Mouse (Mus musculus) gastrocnemius, postnatal 14 days (tissue): ENCODE results near the gene Dst. TPM values are rescaled to one million over a fixed set of nuclear protein-coding genes. Genes with fewer than 3 reads are reported as not detected.

Experiments
- DNase-seq: peaks from one replicate; pipeline ENCODE4 v3.0.0; 2021; ENCODE audit warnings: mixed read lengths
- intact Hi-C: fragments of 180-260 bp; cut with DNase I; formaldehyde crosslinking; loops from one replicate; pipeline ENCODE4 v1.15.1; 2025; ENCODE audit warnings: low total_unique reads
- total RNA-seq, 2 experiments: library from RNA; stranded (reverse); gene quantifications; 2 replicates each; pipeline ENCODE4 v1.2.3; 2021

Dst gene
- total RNA-seq, 2 experiments from 2014 or later: 121 to 150 TPM

DNA sequence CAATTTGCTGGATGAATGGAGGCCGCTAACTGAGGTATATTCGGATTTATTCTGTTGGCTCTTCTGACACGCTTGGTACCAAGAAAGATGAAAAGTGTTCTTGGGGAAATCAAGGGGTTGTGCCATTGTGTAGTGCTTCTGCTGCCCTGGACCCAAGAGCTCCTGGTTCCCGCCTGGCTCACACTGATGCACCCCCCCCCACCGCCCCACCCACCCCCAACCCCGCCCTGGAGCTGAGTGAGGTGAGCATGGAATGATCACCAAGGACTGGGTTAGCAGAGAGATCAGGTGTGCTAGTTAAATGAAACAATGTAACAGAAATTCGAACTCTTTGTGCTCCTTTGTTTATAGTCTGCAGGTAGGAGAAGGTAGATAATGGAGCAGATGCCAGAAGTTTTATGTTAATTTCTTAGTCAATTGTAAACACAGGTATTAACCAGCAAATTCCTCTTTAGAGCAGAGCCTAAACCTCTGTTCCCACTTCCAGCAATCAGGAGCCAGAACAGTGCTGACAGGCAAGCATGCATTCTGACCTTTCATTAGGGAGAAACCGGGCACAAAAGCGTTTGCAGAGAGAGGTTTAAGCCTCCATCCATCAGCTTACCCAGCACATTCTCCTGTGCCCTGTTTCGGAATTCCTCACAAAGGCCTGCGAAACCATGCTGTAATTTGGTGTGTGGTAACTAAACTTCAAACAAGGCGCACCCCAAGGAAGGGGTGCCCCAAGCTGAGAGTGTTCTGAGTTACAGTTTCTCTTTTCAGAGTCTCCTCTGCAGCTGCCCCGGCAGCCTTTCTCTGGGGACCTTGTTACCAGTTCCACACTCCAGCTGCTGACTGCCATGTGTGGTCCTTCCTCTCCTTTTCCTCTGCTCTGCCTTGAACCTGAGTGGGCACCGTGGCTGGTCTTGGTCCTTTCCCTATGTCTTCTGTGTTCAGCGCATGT is 166.5 kb downstream of the Dst start:
- DNase-seq: no peak
- intact Hi-C loops: no loop called here

DNA sequence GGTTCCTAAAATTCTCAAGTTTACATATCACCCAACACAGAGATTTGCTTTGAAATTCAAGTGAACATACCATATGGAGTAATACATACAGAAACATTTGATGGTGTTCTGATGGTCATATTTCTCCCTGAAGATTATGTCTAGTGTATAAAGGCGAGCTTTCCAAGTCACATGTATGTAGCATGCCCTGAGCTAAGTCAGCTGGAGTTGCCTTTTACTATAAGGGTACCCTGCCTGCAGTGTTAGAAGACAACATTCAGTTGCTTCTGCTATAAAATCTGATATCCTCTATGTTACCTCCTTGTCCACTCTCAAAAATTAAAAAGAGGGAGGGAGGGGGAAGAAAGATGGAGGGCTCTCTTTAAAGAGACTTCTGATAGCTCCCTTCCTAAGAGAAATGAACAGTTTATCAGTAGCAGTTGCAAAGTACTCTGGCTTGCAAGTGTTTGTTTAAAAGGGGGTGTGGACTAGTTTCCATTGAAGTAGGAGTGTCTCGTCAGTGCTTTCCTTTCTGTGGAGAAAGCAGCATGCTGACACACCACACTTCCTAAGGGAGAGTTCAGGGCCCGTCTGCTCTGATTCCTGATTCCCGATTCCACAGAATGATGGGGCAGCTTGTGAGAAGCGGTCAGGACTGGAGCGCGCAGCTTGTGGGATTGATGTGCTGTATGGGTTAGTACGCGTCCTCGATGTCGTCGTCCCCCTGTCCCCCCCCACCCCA is 168.8 kb downstream of the Dst start:
- no peak for DNase-seq
- intact Hi-C loops: no loop called here

DNA sequence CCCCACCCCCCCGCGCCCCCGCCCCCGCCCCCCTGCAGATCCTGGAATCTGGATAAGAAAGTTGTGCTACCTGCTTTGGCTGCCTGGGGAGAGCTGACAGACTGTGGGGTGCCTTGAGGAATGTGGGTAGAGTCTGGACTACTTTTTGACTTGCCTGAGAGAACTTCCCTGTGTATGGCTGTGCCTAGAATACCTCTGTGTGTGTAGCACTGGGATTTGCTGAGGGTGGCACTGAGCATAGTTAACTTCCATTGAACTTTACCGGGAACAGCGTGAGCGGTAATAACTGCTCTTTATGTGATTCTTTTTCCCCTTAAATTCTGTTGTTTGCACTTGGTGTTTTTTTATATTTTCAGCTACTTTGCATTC is 169.4 kb downstream of the Dst start:
- intact Hi-C loops: no loop called here
- no peak for DNase-seq

DNA sequence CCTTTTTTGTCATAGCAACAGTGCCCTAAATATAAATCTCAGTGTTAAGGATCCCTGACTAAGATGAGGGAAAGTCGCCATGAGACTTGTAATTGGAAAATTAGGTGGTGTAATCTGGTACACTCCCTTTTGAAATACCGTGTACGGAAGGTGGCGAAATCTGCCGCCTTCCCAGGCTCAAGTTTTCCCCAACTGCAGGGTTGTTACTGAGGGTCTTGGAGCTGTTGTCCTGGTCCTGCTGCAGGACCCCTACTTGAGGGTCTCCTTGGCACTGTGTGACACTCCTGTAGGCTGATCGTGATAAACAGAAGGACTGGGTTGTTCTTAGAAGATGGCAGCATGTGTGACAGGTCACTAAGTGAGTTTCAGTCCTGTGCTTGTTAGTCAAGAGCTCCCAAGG is 169.9 kb downstream of the Dst start:
- intact Hi-C loops: no loop called here

DNA sequence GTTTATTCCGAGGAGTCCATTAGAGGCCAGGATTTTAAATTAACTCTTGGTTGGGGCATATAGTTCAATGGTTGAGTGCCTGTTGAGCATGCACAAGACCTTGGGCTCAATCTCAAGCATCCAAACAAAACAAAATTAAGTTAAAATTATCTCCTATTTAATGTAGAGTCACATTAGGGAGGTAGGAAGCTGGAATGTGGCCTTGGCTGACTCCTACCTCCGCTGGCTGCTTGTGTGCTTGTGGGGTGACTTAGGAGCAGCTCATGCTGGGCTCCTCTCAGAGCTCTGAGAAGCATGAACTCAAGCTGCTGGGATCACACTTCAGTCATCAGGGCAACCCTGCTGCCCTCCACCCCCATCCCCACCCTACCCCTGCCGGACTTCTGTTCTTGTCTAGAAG is 181.0 kb downstream of the Dst start:
- DNase-seq: no peak

More for the DNA sequence above, 169.9 kb downstream of the Dst start:
- DNase-seq: no peak

DNA sequence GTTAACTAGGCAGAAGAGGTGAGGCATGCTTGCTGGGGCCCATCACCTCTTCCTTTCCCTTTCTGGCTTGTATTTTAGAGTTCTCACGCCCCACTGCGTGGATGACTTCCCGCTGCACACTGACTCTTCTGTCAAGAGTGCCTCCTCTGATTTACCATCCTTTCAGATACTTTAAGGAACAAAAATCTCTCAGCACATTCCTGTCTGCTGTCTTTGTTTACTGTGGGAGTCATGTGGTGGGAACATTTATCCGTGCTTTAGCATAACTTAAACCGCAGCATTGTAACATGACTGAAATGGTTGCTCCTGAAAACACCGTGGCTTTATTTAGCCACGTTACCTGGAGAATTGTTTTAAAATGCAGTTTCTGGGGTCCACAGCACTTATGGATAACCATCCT is 182.7 kb downstream of the Dst start:
- intact Hi-C loops: no loop called here

More for the DNA sequence above, 181.0 kb downstream of the Dst start:
- intact Hi-C loops: no loop called here

DNA sequence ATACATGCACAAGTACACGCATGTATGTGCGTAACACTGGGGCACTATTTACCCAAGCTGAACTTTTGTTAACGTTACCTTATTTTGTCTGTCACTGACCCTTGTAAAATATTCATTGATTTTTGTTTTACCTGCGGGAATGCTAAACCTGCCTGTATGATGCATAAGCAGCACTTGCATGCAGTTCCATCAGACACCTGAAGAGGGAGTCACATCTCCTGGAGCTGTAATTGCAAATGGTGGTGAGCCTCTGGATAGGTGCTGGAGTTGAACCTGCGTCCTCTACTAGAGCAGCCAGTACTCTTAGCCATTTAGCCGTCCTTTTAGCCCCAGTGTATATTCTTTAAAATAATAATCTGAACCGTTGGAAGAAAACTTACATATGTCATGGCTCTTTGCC is 185.6 kb downstream of the Dst start:
- no peak for DNase-seq
- intact Hi-C loops: no loop called here

More for the DNA sequence above, 182.7 kb downstream of the Dst start:
- DNase-seq: no peak

DNA sequence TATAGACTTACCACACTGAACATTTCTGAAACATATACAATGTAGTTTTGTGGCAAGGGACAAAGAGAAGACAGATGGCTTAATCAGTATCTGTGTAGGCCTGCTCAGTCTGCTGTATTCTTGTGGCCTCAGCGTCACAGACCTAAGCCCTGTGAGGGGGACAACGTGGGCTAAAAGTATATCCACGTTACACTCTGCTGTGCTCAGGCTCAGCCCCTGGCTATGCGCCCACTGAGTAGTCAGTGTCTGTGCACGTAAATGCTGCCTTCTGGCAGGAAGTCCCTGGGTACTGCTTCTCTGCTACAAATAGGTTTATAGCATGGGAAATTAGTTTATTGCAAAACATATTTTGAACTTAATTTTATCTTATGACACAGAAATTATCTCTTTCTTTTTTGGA is 186.3 kb downstream of the Dst start:
- DNase-seq: no peak
- intact Hi-C loops: no loop called here

DNA sequence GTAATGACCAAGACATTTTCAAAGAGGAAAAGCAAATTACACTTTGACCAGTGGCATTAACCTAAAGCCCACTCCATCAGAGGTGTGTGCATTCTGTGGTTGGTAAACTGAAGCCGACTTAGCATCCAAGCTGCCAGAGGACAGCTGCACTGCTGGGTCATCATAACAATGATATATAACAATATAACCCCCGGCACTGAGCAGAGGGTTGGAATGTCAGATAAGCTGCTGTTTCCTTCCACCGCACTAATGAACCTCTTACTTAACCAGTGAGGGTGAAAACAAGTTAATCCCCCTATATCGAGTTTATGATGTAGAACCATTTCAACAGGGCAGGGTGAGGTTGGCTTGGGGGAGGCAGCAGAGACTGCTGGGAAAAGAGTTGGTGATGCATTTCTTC is 187.1 kb downstream of the Dst start:
- no peak for DNase-seq
- intact Hi-C loops: no loop called here

DNA sequence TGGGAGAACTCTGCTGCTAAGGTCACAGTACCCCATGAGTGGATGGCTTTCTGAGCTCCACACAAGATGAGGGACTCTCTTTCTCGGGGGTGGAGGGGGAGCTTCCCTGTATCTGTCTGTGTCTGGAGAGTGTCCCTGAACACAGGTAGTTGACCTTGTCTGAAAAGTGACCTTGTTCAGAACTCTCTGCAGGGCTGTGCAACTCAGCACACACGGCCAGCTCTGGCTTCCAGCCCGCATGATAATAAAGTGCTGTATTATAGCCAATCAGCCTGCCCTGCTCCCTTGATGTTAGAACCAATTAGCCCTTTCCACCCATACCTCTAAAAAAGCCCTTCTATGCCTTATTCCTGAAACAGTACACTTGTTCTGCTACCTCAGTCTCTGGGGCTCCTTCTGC is 188.9 kb downstream of the Dst start:
- DNase-seq: no peak

DNA sequence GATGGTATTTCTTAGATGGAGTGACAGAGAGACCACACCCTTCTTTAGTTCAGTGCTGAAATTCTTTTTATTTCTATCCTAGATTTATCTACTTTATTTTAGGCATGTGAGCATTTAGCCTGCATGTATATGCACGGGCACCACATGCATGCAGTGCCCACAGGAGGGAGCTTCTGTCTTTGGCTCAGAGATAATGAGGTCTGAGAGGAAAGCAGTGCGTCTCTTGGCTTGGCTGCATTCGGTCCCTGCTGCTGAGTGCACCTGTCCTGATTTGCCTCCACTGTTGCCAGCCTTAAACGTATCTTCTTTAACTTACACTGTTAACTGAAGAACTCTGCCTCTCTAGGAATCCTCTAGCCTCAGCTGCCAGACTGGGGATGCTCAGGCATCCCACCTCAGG is 189.6 kb downstream of the Dst start:
- intact Hi-C loops: no loop called here

More for the DNA sequence above, 188.9 kb downstream of the Dst start:
- intact Hi-C loops: no loop called here

DNA sequence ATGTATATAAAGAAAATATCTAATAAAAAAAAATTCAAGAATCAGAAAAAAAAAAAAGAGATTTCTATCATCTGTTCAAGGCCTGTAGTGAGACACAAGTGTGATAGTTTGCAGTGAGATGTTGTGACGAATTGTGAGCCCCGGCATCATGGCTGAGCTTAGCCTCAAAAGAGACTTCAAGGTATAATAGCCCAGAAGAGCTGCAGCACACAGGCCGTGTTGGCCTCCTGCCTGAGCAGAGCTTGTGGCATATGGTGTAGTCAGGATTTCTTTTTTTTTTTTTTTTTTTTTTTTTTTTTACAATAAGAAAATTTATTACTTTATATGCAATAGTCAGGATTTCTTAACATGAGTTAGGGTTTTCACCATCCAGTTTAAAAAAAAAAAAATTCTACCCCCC is 191.4 kb downstream of the Dst start:
- no peak for DNase-seq

More for the DNA sequence above, 189.6 kb downstream of the Dst start:
- no peak for DNase-seq

DNA sequence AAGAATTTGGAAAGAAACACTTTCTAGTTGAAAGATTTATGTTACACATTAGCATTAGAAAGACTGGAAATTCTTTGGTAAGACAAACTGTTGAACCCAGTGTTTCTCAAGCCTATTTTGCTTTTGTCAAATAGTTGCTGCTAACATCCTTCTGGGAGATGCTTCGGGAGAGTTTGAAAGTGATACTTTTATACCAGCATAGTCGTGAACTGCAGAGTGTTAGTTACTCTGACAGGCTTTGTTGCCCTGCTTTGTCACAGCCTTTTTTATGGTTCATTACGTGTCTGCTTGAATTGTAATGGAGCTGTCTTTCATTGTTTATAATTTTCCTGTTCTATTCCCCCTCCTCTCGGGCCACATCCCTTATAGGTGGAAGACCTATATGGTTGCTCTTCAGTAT is 192.4 kb downstream of the Dst start:
- intact Hi-C loops: no loop called here
- DNase-seq: no peak

More for the DNA sequence above, 191.4 kb downstream of the Dst start:
- intact Hi-C loops: no loop called here

DNA sequence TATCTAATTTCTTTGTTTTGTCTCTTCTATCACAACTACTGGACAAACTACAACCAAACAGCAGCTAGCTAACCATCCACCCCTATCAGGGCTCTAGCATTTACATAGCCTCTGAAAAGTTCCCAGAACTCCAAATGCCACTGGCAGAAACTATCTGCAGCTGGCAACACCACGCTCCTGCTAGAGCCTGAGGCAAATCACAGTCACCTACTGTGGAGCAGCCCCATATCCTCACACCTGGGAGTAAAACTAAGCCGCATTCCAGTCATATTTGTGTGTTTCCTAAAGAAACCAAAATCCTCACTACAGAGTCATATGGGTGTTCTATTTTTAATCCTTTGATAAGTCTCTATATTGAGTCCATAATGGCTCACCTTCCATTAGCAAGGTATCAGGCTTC is 194.6 kb downstream of the Dst start:
- DNase-seq: no peak
- intact Hi-C loops: no loop called here

DNA sequence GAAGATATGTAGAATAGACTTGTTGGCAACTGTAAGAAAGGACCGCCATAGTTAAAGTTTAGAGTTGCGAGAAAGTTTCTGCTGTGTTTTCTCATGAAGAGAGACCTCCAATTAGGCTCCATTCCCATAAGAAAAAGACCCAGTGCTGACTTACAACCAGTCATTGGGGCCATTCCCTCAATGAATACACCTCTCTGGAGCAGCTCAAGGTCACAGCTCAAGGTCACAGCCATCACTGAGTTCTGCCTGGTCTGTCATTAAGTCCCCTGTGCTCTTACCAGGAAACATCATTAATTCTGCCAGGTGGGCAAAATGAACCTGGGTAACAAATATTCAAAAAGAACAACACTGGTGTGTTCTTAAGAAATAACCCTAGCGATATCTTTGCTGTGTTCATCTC is 195.2 kb downstream of the Dst start:
- intact Hi-C loops: no loop called here

DNA sequence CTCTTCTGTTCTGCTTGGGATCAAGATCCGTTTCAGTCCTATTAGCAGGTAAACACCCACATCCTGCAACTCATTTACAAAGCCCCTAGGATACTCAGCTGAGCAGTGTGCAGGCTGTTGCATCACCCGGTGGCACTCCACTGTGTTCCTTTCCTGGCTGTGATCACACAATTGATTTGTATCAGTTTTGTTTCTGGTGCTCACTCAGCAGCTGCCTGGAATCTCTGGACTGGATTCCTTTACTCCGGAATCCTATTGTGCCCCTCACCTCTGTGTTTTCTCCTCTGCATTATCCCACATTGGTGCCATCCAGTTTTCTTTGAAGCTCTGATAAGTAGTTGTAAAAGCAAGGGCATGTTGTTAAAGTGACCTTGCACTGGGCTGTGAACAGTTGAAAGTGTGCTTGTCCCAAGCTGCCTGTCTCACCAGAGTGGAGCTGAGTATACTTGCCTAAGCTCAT is 195.7 kb downstream of the Dst start:
- intact Hi-C loops: no loop called here
- no peak for DNase-seq

More for the DNA sequence above, 195.2 kb downstream of the Dst start:
- DNase-seq: no peak

DNA sequence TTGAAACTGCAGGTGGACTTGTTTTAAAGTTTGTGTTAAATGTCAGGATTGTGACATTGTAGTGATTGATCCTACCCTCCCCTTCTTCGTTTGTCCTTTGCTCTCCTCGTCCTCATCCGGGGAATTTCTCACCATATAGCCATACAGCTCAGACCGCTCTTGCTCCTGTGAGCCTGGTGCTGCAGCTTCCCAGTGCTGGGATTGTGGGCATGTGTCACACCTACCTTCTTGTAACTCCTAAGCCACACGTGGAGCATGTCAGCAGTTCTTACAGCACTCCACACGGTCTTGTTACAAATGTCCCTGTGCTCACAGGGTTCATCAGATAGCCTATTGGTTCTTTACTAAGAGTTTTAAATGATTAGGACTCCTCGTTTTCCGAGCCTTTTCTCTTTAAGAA is 196.8 kb downstream of the Dst start:
- no peak for DNase-seq
- intact Hi-C loops: no loop called here

DNA sequence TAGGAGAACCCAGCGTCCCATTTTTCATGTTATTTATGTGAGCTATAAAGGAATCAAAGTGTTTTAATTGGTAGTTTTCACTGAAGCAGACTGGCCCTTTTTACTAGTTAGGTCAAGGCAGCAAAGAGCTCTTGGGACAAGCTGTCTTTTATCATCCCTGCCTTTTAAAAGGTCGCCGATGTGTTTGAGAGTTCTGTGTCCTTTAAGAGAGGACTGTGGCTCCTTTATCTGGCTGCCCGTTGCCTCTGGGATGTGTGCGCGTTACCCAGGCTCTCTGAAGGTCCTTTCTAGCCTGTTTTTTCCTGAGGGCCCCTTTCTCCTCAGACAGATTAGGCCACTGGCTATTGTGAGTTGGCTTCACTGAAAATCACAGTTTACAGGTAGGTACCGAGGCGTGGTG is 198.6 kb downstream of the Dst start:
- intact Hi-C loops: no loop called here
- DNase-seq: no peak

DNA sequence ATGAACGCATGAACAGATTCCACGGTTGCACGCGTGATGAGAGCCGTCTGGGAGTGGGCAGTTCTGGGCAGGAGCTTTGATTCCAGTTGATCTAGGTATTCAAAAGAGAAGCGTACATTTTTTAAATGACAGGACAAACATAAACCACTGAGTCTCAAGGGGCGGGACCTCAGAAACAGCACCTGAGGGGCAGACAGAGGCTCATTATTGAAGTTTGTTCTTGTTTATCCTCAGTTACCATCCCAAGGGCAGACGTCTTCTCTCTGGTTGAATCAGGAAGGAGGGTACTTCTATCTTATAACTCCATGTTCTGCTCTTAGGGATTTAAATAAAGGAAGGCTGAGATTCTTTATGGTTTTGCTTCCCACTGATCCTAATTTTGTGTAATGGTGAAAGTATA is 199.1 kb downstream of the Dst start:
- no peak for DNase-seq
- intact Hi-C loops: no loop called here

DNA sequence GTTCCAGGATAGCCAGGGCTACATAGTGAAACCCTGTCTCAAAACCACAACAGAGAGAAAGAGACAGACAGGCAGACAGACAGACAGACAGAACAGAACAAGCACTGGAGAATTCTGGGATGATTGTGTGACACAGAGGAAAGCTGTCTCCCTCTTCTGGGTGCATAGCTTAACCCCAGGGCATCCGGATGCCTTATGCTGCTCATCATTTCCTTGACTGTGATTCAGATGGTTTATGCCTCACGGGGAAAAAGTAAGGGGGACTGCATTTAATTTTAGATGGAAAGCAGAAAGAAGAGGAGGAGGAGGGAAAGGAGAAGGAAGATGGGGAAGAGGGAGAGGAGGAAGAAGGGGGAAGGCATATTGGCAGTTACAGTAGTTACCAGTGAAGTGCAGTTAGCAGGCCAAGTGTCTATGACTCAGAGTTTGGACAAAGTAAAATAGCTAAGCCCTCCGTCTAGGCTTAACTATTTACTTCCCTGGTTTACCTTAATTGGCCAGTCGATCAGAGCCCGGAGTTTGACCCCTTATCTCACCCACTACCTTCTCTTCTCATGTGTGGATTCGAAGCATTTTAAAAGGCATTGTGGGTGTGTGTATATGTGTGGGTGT is 201.7 kb downstream of the Dst start:
- intact Hi-C loops: no loop called here
- DNase-seq: no peak
